Mouse (Mus musculus) lung, embryonic 14.5 days (tissue): ENCODE measurements at regions not wholly inside any gene's neighbourhood (a gene's known extent, or its start where the extent isn't known, plus 50 kb on each side); places are given as distances from the start of the nearest gene placed in this dataset.

Experiments used
- ATAC-seq: fragments of 200-750 bp; cut with Nextera tagmentation; 2 replicates; pipeline ENCODE4 v1.8.0; 2017; ENCODE audit warnings: mild to moderate bottlenecking, moderate TSS enrichment, moderate library complexity; ENCODE audit not compliant: insufficient read depth
- DNase-seq: peaks from one replicate; pipeline ENCODE4 v3.0.0-alpha.2; 2015
- H3K27ac ChIP-seq: fragments of 300-500 bp; sonication (generic); 2 replicates; pipeline ENCODE4 v1.5.1; 2014; ENCODE audit warnings: low read depth, mild to moderate bottlenecking, moderate library complexity
- H3K27me3 ChIP-seq: fragments of 300-500 bp; sonication (generic); 2 replicates; pipeline ENCODE4 v1.6.1; 2014; ENCODE audit warnings: low read length, control low read depth; ENCODE audit not compliant: insufficient read depth
- H3K36me3 ChIP-seq: fragments of 300-500 bp; sonication (generic); 2 replicates; pipeline ENCODE4 v1.6.1; 2014; ENCODE audit warnings: control low read depth; ENCODE audit not compliant: insufficient read depth
- H3K4me1 ChIP-seq: fragments of 300-500 bp; sonication (generic); 2 replicates; pipeline ENCODE4 v1.6.1; 2014; ENCODE audit warnings: antibody characterized with exemption, control low read depth; ENCODE audit not compliant: insufficient read depth
- H3K4me2 ChIP-seq: fragments of 300-500 bp; sonication (generic); 2 replicates; pipeline ENCODE4 v1.6.1; 2014; ENCODE audit warnings: mild to moderate bottlenecking
- H3K4me3 ChIP-seq: fragments of 300-500 bp; sonication (generic); 2 replicates; pipeline ENCODE4 v1.5.1; 2014; ENCODE audit warnings: low read depth, low read length
- H3K9ac ChIP-seq: fragments of 300-500 bp; sonication (generic); 2 replicates; pipeline ENCODE4 v1.6.1; 2014
- H3K9me3 ChIP-seq: fragments of 300-500 bp; sonication (generic); 2 replicates; pipeline ENCODE4 v1.6.1; 2016; ENCODE audit warnings: low read depth, low read length, control low read depth
- CTCF ChIP-seq: IDR thresholded peaks from 2 replicates; pipeline ENCODE4 v1.5.1; 2016; ENCODE audit warnings: antibody characterized with exemption, low read depth
- WGBS: fragments of 180-500 bp; shearing (Covaris S2); extraction: QIAGEN DNeasy Blood & Tissue Kit; methylation state at CpG from one replicate; pipeline ENCODE4 v1.1.7; 2014; 5-methylcytosine and 5-hydroxymethylcytosine counted together

- no peak for ATAC-seq
- Histone ChIP-seq H3K4me2 (no peak overlapping the region), H3K4me3 (no peak overlapping the region), H3K27ac (no peak overlapping the region), H3K9ac (no peak overlapping the region), H3K27me3 (no peaks in the 10 kb centered on the region), H3K36me3 (no peaks in the 10 kb centered on the region), H3K9me3 (no peaks in the 10 kb centered on the region), H3K4me1 (no peaks in the 10 kb centered on the region)
- no peak for DNase-seq
- no peak for TF ChIP-seq CTCF
- 80% methylated on average over 5 of the region's 5 CpGs for WGBS
Observed at GRCm38 (mm10) chr16:24173783-24174518, 185.3 kb upstream of the Bcl6 start.

GRCm38 (mm10) chr16:24172653-24173052 is 184.0 kb upstream of the Bcl6 start:
- Histone ChIP-seq H3K9ac (no peak overlapping the region), H3K4me1 (no peaks in the 10 kb centered on the region), H3K27ac (no peak overlapping the region), H3K27me3 (no peaks in the 10 kb centered on the region), H3K4me2 (no peak overlapping the region), H3K9me3 (no peaks in the 10 kb centered on the region), H3K36me3 (no peaks in the 10 kb centered on the region), H3K4me3 (no peak overlapping the region)
- DNase-seq = no peak
- WGBS = 86% methylated on average over 2 of the region's 2 CpGs
- no peak for ATAC-seq
- TF ChIP-seq CTCF = no peak

- 87% methylated on average over 5 of the region's 5 CpGs for WGBS
- DNase-seq = no peak
- TF ChIP-seq CTCF = no peak
- no peaks in the 10 kb centered on the region for H3K9me3 ChIP-seq
- H3K36me3 ChIP-seq = no peaks in the 10 kb centered on the region
- H3K9ac ChIP-seq = no peak overlapping the region
- no peak overlapping the region for H3K4me3 ChIP-seq
- H3K4me1 ChIP-seq = no peaks in the 10 kb centered on the region
- no peak overlapping the region for H3K27ac ChIP-seq
- H3K27me3 ChIP-seq = no peaks in the 10 kb centered on the region
- ATAC-seq = no peak
- no peak overlapping the region for H3K4me2 ChIP-seq
Observed at GRCm38 (mm10) chr16:24172065-24172464, 183.4 kb upstream of the Bcl6 start.

GRCm38 (mm10) chr16:24171161-24171560 is 182.5 kb upstream of the Bcl6 start:
- no peaks in the 10 kb centered on the region for H3K27me3 ChIP-seq
- no peaks in the 10 kb centered on the region for H3K4me1 ChIP-seq
- H3K36me3 ChIP-seq = no peaks in the 10 kb centered on the region
- H3K4me2 ChIP-seq = no peak overlapping the region
- TF ChIP-seq CTCF = no peak
- H3K27ac ChIP-seq = no peak overlapping the region
- no peak overlapping the region for H3K4me3 ChIP-seq
- no peaks in the 10 kb centered on the region for H3K9me3 ChIP-seq
- DNase-seq = no peak
- no peak overlapping the region for H3K9ac ChIP-seq
- no peak for ATAC-seq
- 70% methylated on average over 4 of the region's 4 CpGs for WGBS

GRCm38 (mm10) chr16:24166496-24166895 is 177.8 kb upstream of the Bcl6 start:
- Histone ChIP-seq H3K36me3 (no peaks in the 10 kb centered on the region), H3K27me3 (no peaks in the 10 kb centered on the region), H3K9ac (no peak overlapping the region), H3K4me1 (peaks cover 6% of the 10 kb centered on the region; the same call in 1 of the 2 replicates), H3K27ac (no peak overlapping the region), H3K4me3 (no peak overlapping the region), H3K9me3 (no peaks in the 10 kb centered on the region), H3K4me2 (no peak overlapping the region)
- TF ChIP-seq CTCF = no peak
- DNase-seq (no peak), ATAC-seq (no peak)

GRCm38 (mm10) chr16:24165461-24166081 is 176.9 kb upstream of the Bcl6 start:
- ATAC-seq (peak; percentile 49), DNase-seq (peak; percentile 38)
- Histone ChIP-seq H3K36me3 (no peaks in the 10 kb centered on the region), H3K4me1 (peaks cover 6% of the 10 kb centered on the region; the same call in 1 of the 2 replicates), H3K27me3 (no peaks in the 10 kb centered on the region), H3K9me3 (no peaks in the 10 kb centered on the region), H3K9ac (no peak overlapping the region), H3K4me2 (no peak overlapping the region), H3K27ac (peak overlapping the region; percentile 69; the same call in 1 of the 2 replicates), H3K4me3 (no peak overlapping the region)
- WGBS = 33% methylated on average over 11 of the region's 11 CpGs
- no peak for TF ChIP-seq CTCF

GRCm38 (mm10) chr16:24160705-24161285 is 172.1 kb upstream of the Bcl6 start:
- Histone ChIP-seq H3K9me3 (no peaks in the 10 kb centered on the region), H3K27ac (no peak overlapping the region), H3K36me3 (no peaks in the 10 kb centered on the region), H3K4me1 (peaks cover 5% of the 10 kb centered on the region; the same call in 1 of the 2 replicates), H3K27me3 (no peaks in the 10 kb centered on the region), H3K9ac (no peak overlapping the region), H3K4me2 (no peak overlapping the region), H3K4me3 (no peak overlapping the region)
- no peak for TF ChIP-seq CTCF
- WGBS = 63% methylated on average over 5 of the region's 5 CpGs
- no peak for ATAC-seq
- no peak for DNase-seq
